Mouse (Mus musculus) limb, embryonic 13.5 days (tissue): ENCODE measurements around the gene Aak1. TPM values are rescaled to one million over a fixed set of nuclear protein-coding genes. Genes with fewer than 3 reads are reported as not detected.
A peak's percentile ranks its signal among the peaks of the same experiment; 100 is the strongest.

Source experiments
- ATAC-seq: fragments of 200-750 bp; cut with Nextera tagmentation; 2 replicates; pipeline ENCODE4 v1.8.0; 2017; ENCODE audit warnings: low read depth, moderate number of reproducible peaks, moderate TSS enrichment; ENCODE audit not compliant: low FRiP score
- H3K27ac ChIP-seq: fragments of 300-500 bp; sonication (generic); 2 replicates; pipeline ENCODE4 v1.5.1; 2015; ENCODE audit warnings: inconsistent platforms, mild to moderate bottlenecking, moderate library complexity
- H3K27me3 ChIP-seq: fragments of 300-500 bp; sonication (generic); 2 replicates; pipeline ENCODE4 v1.6.1; 2015; ENCODE audit warnings: mild to moderate bottlenecking, inconsistent platforms
- H3K36me3 ChIP-seq: fragments of 300-500 bp; sonication (generic); 2 replicates; pipeline ENCODE4 v1.6.1; 2015; ENCODE audit warnings: inconsistent platforms, mild to moderate bottlenecking, moderate library complexity
- H3K4me1 ChIP-seq: fragments of 300-500 bp; sonication (generic); 2 replicates; pipeline ENCODE4 v1.6.1; 2015; ENCODE audit warnings: inconsistent platforms
- H3K4me2 ChIP-seq: fragments of 300-500 bp; sonication (generic); replicated peaks from 2 replicates; pipeline ENCODE4 v1.6.1; 2015; ENCODE audit warnings: inconsistent platforms, mild to moderate bottlenecking, moderate library complexity
- H3K4me3 ChIP-seq: fragments of 300-500 bp; sonication (generic); 2 replicates; pipeline ENCODE4 v1.5.1; 2015; ENCODE audit warnings: moderate library complexity, mild to moderate bottlenecking, inconsistent platforms
- H3K9ac ChIP-seq: fragments of 300-500 bp; sonication (generic); 2 replicates; pipeline ENCODE4 v1.6.1; 2015; ENCODE audit warnings: mild to moderate bottlenecking, inconsistent platforms
- H3K9me3 ChIP-seq: fragments of 300-500 bp; sonication (generic); 2 replicates; pipeline ENCODE4 v1.6.1; 2016; ENCODE audit warnings: inconsistent platforms
- WGBS: fragments of 180-500 bp; shearing (Covaris S2); methylation state at CpG from one replicate; pipeline ENCODE4 v1.1.7; 2015; 5-methylcytosine and 5-hydroxymethylcytosine counted together
- polyA plus RNA-seq: library from polyadenylated mRNA; unstranded; fragments of >200 nt; fragmentation: Nextera tagmentation; extraction: Ambion mirVana; gene quantifications from 2 replicates; pipeline ENCODE4 v1.2.1, GENCODE M21; 2015

Aak1 gene
- polyA plus RNA-seq, 1 experiment from 2014 or later: 18.8 TPM

GRCm38 (mm10) chr6:86900546-86900945 lies 51.2 kb downstream of the Aak1 start:
- Histone ChIP-seq H3K4me3 (no peak overlapping the region), H3K4me1 (no peaks in the 10 kb centered on the region), H3K9me3 (no peaks in the 10 kb centered on the region), H3K27me3 (no peaks in the 10 kb centered on the region), H3K36me3 (peaks cover 8% of the 10 kb centered on the region), H3K4me2 (no peak overlapping the region), H3K9ac (no peak overlapping the region), H3K27ac (no peak overlapping the region)
- WGBS: 91% methylated on average over 3 of the region's 3 CpGs
- ATAC-seq: no peak

GRCm38 (mm10) chr6:86905500-86905899 lies 56.2 kb downstream of the Aak1 start:
- Histone ChIP-seq H3K27ac (no peak overlapping the region), H3K4me1 (peaks cover 6% of the 10 kb centered on the region), H3K27me3 (no peaks in the 10 kb centered on the region), H3K9ac (no peak overlapping the region), H3K4me2 (no peak overlapping the region), H3K4me3 (no peak overlapping the region), H3K36me3 (peaks cover 8% of the 10 kb centered on the region; the same call in 1 of the 2 replicates), H3K9me3 (no peaks in the 10 kb centered on the region)
- no peak for ATAC-seq
- 62% methylated on average over 2 of the region's 2 CpGs for WGBS

GRCm38 (mm10) chr6:86907191-86907590 lies 57.9 kb downstream of the Aak1 start:
- H3K4me2 ChIP-seq: no peak overlapping the region
- no peak for ATAC-seq
- peaks cover 8% of the 10 kb centered on the region; the same call in 1 of the 2 replicates for H3K36me3 ChIP-seq
- H3K4me1 ChIP-seq: peaks cover 6% of the 10 kb centered on the region
- H3K27ac ChIP-seq: no peak overlapping the region
- no peaks in the 10 kb centered on the region for H3K9me3 ChIP-seq
- no peak overlapping the region for H3K4me3 ChIP-seq
- WGBS: 91% methylated on average over 2 of the region's 2 CpGs
- no peak overlapping the region for H3K9ac ChIP-seq
- H3K27me3 ChIP-seq: no peaks in the 10 kb centered on the region

GRCm38 (mm10) chr6:86908561-86909150 lies 59.3 kb downstream of the Aak1 start:
- Histone ChIP-seq H3K4me1 (peaks cover 6% of the 10 kb centered on the region), H3K27ac (no peak overlapping the region), H3K4me3 (no peak overlapping the region), H3K36me3 (no peaks in the 10 kb centered on the region; the same call in 1 of the 2 replicates), H3K9me3 (no peaks in the 10 kb centered on the region), H3K9ac (no peak overlapping the region), H3K27me3 (no peaks in the 10 kb centered on the region), H3K4me2 (no peak overlapping the region)
- 65% methylated on average over 5 of the region's 5 CpGs for WGBS
- no peak for ATAC-seq

- no peaks in the 10 kb centered on the region for H3K9me3 ChIP-seq
- ATAC-seq: no peak
These were observed 60.6 kb downstream of the Aak1 start for GRCm38 (mm10) chr6:86909881-86910280.

GRCm38 (mm10) chr6:86916157-86916820 lies 67.0 kb downstream of the Aak1 start:
- no peaks in the 10 kb centered on the region for H3K9me3 ChIP-seq
- 79% methylated on average over 5 of the region's 5 CpGs for WGBS
- H3K27me3 ChIP-seq: no peaks in the 10 kb centered on the region
- no peak overlapping the region for H3K9ac ChIP-seq
- peaks cover 23% of the 10 kb centered on the region for H3K4me1 ChIP-seq
- no peak overlapping the region for H3K4me3 ChIP-seq
- no peak overlapping the region for H3K4me2 ChIP-seq
- no peak overlapping the region for H3K27ac ChIP-seq
- no peak for ATAC-seq
- no peaks in the 10 kb centered on the region for H3K36me3 ChIP-seq

More at GRCm38 (mm10) chr6:86909881-86910280, 60.6 kb downstream of the Aak1 start:
- Histone ChIP-seq H3K27ac (no peak overlapping the region), H3K4me3 (no peak overlapping the region), H3K4me2 (no peak overlapping the region), H3K36me3 (no peaks in the 10 kb centered on the region; the same call in 1 of the 2 replicates), H3K27me3 (no peaks in the 10 kb centered on the region), H3K4me1 (peaks cover 6% of the 10 kb centered on the region), H3K9ac (no peak overlapping the region)
- WGBS: 79% methylated on average over 7 of the region's 7 CpGs

GRCm38 (mm10) chr6:86917231-86917630 lies 67.9 kb downstream of the Aak1 start:
- no peak overlapping the region for H3K4me3 ChIP-seq
- no peak overlapping the region for H3K27ac ChIP-seq
- peaks cover 23% of the 10 kb centered on the region for H3K4me1 ChIP-seq
- ATAC-seq: no peak
- no peaks in the 10 kb centered on the region for H3K9me3 ChIP-seq
- H3K4me2 ChIP-seq: no peak overlapping the region
- H3K36me3 ChIP-seq: no peaks in the 10 kb centered on the region
- WGBS: 67% methylated on average over 4 of the region's 4 CpGs
- no peaks in the 10 kb centered on the region for H3K27me3 ChIP-seq
- no peak overlapping the region for H3K9ac ChIP-seq

- Histone ChIP-seq H3K36me3 (no peaks in the 10 kb centered on the region), H3K27ac (peak overlapping the region; percentile 10; the same call in 1 of the 2 replicates), H3K4me1 (peaks cover 23% of the 10 kb centered on the region), H3K4me3 (no peak overlapping the region), H3K9ac (no peak overlapping the region; the same call in 1 of the 2 replicates), H3K4me2 (no peak overlapping the region), H3K9me3 (no peaks in the 10 kb centered on the region), H3K27me3 (no peaks in the 10 kb centered on the region)
- 71% methylated on average over 7 of the region's 7 CpGs for WGBS
- no peak for ATAC-seq
These were observed 68.9 kb downstream of the Aak1 start for GRCm38 (mm10) chr6:86918058-86918835.

- peaks cover 15% of the 10 kb centered on the region for H3K36me3 ChIP-seq
- no peak overlapping the region for H3K27ac ChIP-seq
- no peaks in the 10 kb centered on the region for H3K27me3 ChIP-seq
- no peak for ATAC-seq
- H3K4me3 ChIP-seq: no peak overlapping the region
- H3K4me1 ChIP-seq: peaks cover 15% of the 10 kb centered on the region
- H3K4me2 ChIP-seq: no peak overlapping the region
- no peaks in the 10 kb centered on the region for H3K9me3 ChIP-seq
- no peak overlapping the region for H3K9ac ChIP-seq
- WGBS: 16% methylated on average over 4 of the region's 4 CpGs
These were observed 72.6 kb downstream of the Aak1 start for GRCm38 (mm10) chr6:86921880-86922279.

- WGBS: 95% methylated on average over 4 of the region's 4 CpGs
- H3K36me3 ChIP-seq: peaks cover 30% of the 10 kb centered on the region
- no peak overlapping the region for H3K9ac ChIP-seq
- H3K27me3 ChIP-seq: no peaks in the 10 kb centered on the region
- H3K4me3 ChIP-seq: no peak overlapping the region
- no peak for ATAC-seq
- no peak overlapping the region for H3K4me2 ChIP-seq
- no peak overlapping the region for H3K27ac ChIP-seq
- H3K9me3 ChIP-seq: no peaks in the 10 kb centered on the region
- no peaks in the 10 kb centered on the region for H3K4me1 ChIP-seq
These were observed 75.4 kb downstream of the Aak1 start for GRCm38 (mm10) chr6:86924746-86925145.

- Histone ChIP-seq H3K36me3 (peaks cover 43% of the 10 kb centered on the region), H3K9ac (no peak overlapping the region), H3K4me3 (no peak overlapping the region), H3K27ac (peak overlapping the region; percentile 64; the same call in 1 of the 2 replicates), H3K4me1 (peaks cover 19% of the 10 kb centered on the region), H3K4me2 (no peak overlapping the region), H3K9me3 (peaks cover 14% of the 10 kb centered on the region), H3K27me3 (no peaks in the 10 kb centered on the region)
- peak; percentile 64 for ATAC-seq
- 25% methylated on average over 5 of the region's 5 CpGs for WGBS
These were observed 85.2 kb downstream of the Aak1 start for GRCm38 (mm10) chr6:86934541-86934940.

- Histone ChIP-seq H3K27me3 (no peaks in the 10 kb centered on the region), H3K4me1 (peaks cover 5% of the 10 kb centered on the region; the same call in 1 of the 2 replicates), H3K9ac (no peak overlapping the region), H3K4me2 (no peak overlapping the region), H3K36me3 (peaks cover 74% of the 10 kb centered on the region), H3K4me3 (no peak overlapping the region), H3K27ac (no peak overlapping the region), H3K9me3 (peaks cover 14% of the 10 kb centered on the region)
- 90% methylated on average over 7 of the region's 7 CpGs for WGBS
- ATAC-seq: no peak
These were observed 90.5 kb downstream of the Aak1 start for GRCm38 (mm10) chr6:86939797-86940196.
